Mouse (Mus musculus): ENCODE measurements around the gene Ugt2a2. TPM values are rescaled to one million over a fixed set of nuclear protein-coding genes. Genes with fewer than 3 reads are reported as not detected.
"Not testable (repeated sequence)": the region's sequence is repeated elsewhere in the genome, so short reads cannot be mapped to it uniquely, and the experiment has no call there.

The Ugt2a2 gene
- total and polyA plus RNA-seq, 3 experiments: not detected

DNA sequence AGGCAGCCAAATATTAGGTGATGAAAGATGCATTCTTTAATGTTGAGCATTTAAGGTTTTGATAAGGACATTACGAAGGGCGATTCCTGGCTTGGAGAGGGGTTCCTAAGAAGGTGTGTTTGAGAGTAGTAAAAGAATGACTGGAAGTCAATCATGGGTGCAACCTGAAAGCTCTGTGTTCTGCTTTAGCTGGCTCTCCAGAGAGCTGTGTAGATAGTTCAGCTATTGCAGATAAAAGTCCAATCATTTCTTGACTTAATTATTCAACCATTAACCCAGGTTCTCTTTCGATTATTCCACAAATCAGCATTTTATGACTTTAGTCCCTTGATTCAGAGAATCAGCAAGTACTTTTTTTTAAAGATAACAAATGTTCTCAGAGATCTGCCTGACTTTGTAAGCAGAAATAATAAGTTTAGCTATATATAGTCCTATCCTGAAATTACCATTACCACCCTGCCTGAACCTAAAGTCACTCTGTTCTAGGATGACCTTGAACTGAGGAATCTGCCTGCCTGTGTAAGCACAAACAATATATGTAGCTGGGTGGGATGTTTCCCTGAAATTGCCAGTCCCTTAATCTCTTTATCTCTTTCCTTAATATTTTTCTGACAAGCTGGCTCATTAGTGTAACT is 25.7 kb downstream of the Ugt2a2 start:
- in situ Hi-C loops (cut with MboI; ENCODE audit: low pct_ligation_motif_present, low pct_unique_long_range_greater_than_20kb, low sequenced_read_pairs): no loop called here
- H3K27ac ChIP-seq (ENCODE audit: insufficient read depth, low read depth): no peak overlapping the region
- no peak for TF ChIP-seq KAT2A (IDR thresholded peaks at IDR 0.05; ENCODE audit: insufficient replicate concordance, low read length)
- TF ChIP-seq HCFC1 (IDR thresholded peaks at IDR 0.05; ENCODE audit: low read depth, low read length): no peak
- TF ChIP-seq POLR2AphosphoS2 (IDR thresholded peaks at IDR 0.05; ENCODE audit: low read depth, low read length): no peak
- TF ChIP-seq SMC3 (IDR thresholded peaks at IDR 0.05; ENCODE audit: low read depth, low read length): no peak
- no peak for TF ChIP-seq EP300 (IDR thresholded peaks at IDR 0.05; ENCODE audit: low read length)
- TF ChIP-seq MAX (IDR thresholded peaks at IDR 0.05; ENCODE audit: low read length): no peak
- no peak for TF ChIP-seq USF1 (IDR thresholded peaks at IDR 0.05; ENCODE audit: low read depth, low read length)
- TF ChIP-seq RAD21 (IDR thresholded peaks at IDR 0.05; ENCODE audit: low read depth, low read length): no peak
- no peak for TF ChIP-seq USF2 (conservative IDR thresholded peaks at IDR 0.05; ENCODE audit: low read depth, low read length)
- no peak for TF ChIP-seq MYC (IDR thresholded peaks at IDR 0.05; ENCODE audit: low read depth, low read length)
- no peak for TF ChIP-seq ZMIZ1 (IDR thresholded peaks at IDR 0.05; ENCODE audit: low read depth, low read length)
- TF ChIP-seq ETS1 (conservative IDR thresholded peaks at IDR 0.05; ENCODE audit: low read depth, low read length): no peak
- TF ChIP-seq MAFK (IDR thresholded peaks at IDR 0.05; ENCODE audit: insufficient replicate concordance, low read length): no peak
- TF ChIP-seq TCF12 (IDR thresholded peaks at IDR 0.05; ENCODE audit: low read depth, low read length): no peak
- TF ChIP-seq MAZ (IDR thresholded peaks at IDR 0.05; ENCODE audit: low read depth, low read length): no peak
- TF ChIP-seq TBP (conservative IDR thresholded peaks at IDR 0.05; ENCODE audit: low read depth, low read length): no peak
- TF ChIP-seq ZC3H11A (IDR thresholded peaks at IDR 0.05; ENCODE audit: low read depth, low read length): no peak
- no peak for TF ChIP-seq SIN3A (IDR thresholded peaks at IDR 0.05; ENCODE audit: low read length)
- no peak for TF ChIP-seq POLR2A (IDR thresholded peaks at IDR 0.05; ENCODE audit: low read depth, low read length)
- H3K79me2 ChIP-seq (replicated peaks; ENCODE audit: control insufficient read depth, extremely low read depth, insufficient read depth, poor library complexity, severe bottlenecking): no peaks in the 10 kb centered on the region
- H3K36me3 ChIP-seq (replicated peaks in 1 of 2; ENCODE audit: control insufficient read depth in 1 of 2, insufficient read depth in 1 of 2, low read length in 1 of 2): no peaks in the 10 kb centered on the region
- H3K27me3 ChIP-seq (replicated peaks): no peaks in the 10 kb centered on the region
- H3K4me2 ChIP-seq (ENCODE audit: insufficient read depth, low read depth, poor library complexity, severe bottlenecking): no peak overlapping the region
- H3K9ac ChIP-seq (ENCODE audit: insufficient read depth, low read depth): no peak overlapping the region
- dilution Hi-C loops (cut with MboI; ENCODE audit: extremely low pct_ligation_motif_present, extremely low pct_unique_long_range_greater_than_20kb, low sequenced_read_pairs): no loop called here
- no peaks in the 10 kb centered on the region for H3K4me1 ChIP-seq (ENCODE audit: control insufficient read depth in 1 of 2, insufficient read depth in 2 of 2)
- H3K4me3 ChIP-seq (replicated peaks in 1 of 3; ENCODE audit: low read depth in 2 of 3, low read length in 2 of 3, poor library complexity in 1 of 3): no peak overlapping the region
- DNase-seq (ENCODE audit: extremely low read depth): no peak
- no peaks in the 10 kb centered on the region for H3K9me3 ChIP-seq (replicated peaks; ENCODE audit: low read length)

DNA sequence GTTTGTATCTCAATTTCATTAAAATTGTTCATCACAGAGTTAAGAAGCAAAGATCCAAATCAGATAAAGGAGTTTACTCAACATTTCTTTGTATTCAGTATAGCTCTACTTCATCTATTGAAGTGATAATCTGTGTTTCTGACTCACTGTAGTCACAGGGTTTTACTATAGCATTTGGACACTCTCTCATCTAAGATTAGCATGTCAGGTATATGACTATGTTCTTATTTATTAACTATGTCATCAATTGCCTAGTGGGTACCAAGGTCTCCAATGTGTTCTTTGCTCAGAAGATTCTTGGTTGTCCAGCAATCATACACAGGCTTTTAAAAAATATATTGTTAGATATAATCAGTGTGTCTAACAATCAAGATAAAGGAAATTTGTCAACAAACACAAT is 26.5 kb downstream of the Ugt2a2 start:
- no peak overlapping the region for H3K4me2 ChIP-seq (ENCODE audit: insufficient read depth, low read depth, poor library complexity, severe bottlenecking)
- H3K27me3 ChIP-seq (replicated peaks): no peaks in the 10 kb centered on the region
- TF ChIP-seq JUN (IDR thresholded peaks at IDR 0.05; ENCODE audit: insufficient read depth, low read depth, low read length): no peak
- TF ChIP-seq MYC (IDR thresholded peaks at IDR 0.05; ENCODE audit: low read depth, low read length): no peak
- no peak for TF ChIP-seq JUND (conservative IDR thresholded peaks at IDR 0.05; ENCODE audit: low read depth, low read length)
- TF ChIP-seq RCOR1 (conservative IDR thresholded peaks at IDR 0.05; ENCODE audit: low read depth, low read length): no peak
- no peak for TF ChIP-seq HCFC1 (IDR thresholded peaks at IDR 0.05; ENCODE audit: low read depth, low read length)
- no peak for TF ChIP-seq SIN3A (IDR thresholded peaks at IDR 0.05; ENCODE audit: low read length)
- TF ChIP-seq ZC3H11A (IDR thresholded peaks at IDR 0.05; ENCODE audit: low read depth, low read length): no peak
- TF ChIP-seq ZMIZ1 (IDR thresholded peaks at IDR 0.05; ENCODE audit: low read depth, low read length): no peak
- no peak for TF ChIP-seq ZKSCAN1 (IDR thresholded peaks at IDR 0.05; ENCODE audit: borderline replicate concordance, low read depth, low read length)
- TF ChIP-seq BHLHE40 (IDR thresholded peaks at IDR 0.05; ENCODE audit: low read depth, low read length): no peak
- TF ChIP-seq CHD1 (IDR thresholded peaks at IDR 0.05; ENCODE audit: low read depth, low read length): no peak
- no peak for TF ChIP-seq CHD2 (IDR thresholded peaks at IDR 0.05; ENCODE audit: low read length)
- TF ChIP-seq TBP (conservative IDR thresholded peaks at IDR 0.05; ENCODE audit: low read depth, low read length): no peak
- no peak for TF ChIP-seq MAZ (IDR thresholded peaks at IDR 0.05; ENCODE audit: low read depth, low read length)
- TF ChIP-seq KAT2A (IDR thresholded peaks at IDR 0.05; ENCODE audit: insufficient replicate concordance, low read length): no peak
- no peak for TF ChIP-seq SMC3 (IDR thresholded peaks at IDR 0.05; ENCODE audit: low read depth, low read length)
- H3K36me3 ChIP-seq (replicated peaks in 1 of 2; ENCODE audit: control insufficient read depth in 1 of 2, insufficient read depth in 1 of 2, low read length in 1 of 2): no peaks in the 10 kb centered on the region
- no peaks in the 10 kb centered on the region for H3K79me2 ChIP-seq (replicated peaks; ENCODE audit: control insufficient read depth, extremely low read depth, insufficient read depth, poor library complexity, severe bottlenecking)
- in situ Hi-C loops (cut with MboI; ENCODE audit: low pct_ligation_motif_present, low pct_unique_long_range_greater_than_20kb, low sequenced_read_pairs): no loop called here
- no peaks in the 10 kb centered on the region for H3K9me3 ChIP-seq (replicated peaks; ENCODE audit: low read length)
- H3K27ac ChIP-seq (ENCODE audit: insufficient read depth, low read depth): no peak overlapping the region
- H3K9ac ChIP-seq (ENCODE audit: insufficient read depth, low read depth): no peak overlapping the region
- no peak for DNase-seq (ENCODE audit: extremely low read depth)
- no peak overlapping the region for H3K4me3 ChIP-seq (replicated peaks in 1 of 3; ENCODE audit: low read depth in 2 of 3, low read length in 2 of 3, poor library complexity in 1 of 3)
- dilution Hi-C loops (cut with MboI; ENCODE audit: extremely low pct_ligation_motif_present, extremely low pct_unique_long_range_greater_than_20kb, low sequenced_read_pairs): no loop called here
- no peaks in the 10 kb centered on the region for H3K4me1 ChIP-seq (ENCODE audit: control insufficient read depth in 1 of 2, insufficient read depth in 2 of 2)

GRCm38 (mm10) chr5:87452514-87452913 is 29.5 kb downstream of the Ugt2a2 start:
- H3K9me3 ChIP-seq (replicated peaks; ENCODE audit: low read length); H3K27me3 ChIP-seq (replicated peaks); H3K79me2 ChIP-seq (replicated peaks; ENCODE audit: control insufficient read depth, extremely low read depth, insufficient read depth, poor library complexity, severe bottlenecking); H3K36me3 ChIP-seq (replicated peaks in 1 of 2; ENCODE audit: control insufficient read depth in 1 of 2, insufficient read depth in 1 of 2, low read length in 1 of 2); H3K4me1 ChIP-seq (ENCODE audit: control insufficient read depth in 1 of 2, insufficient read depth in 2 of 2); H3K9ac ChIP-seq (ENCODE audit: insufficient read depth, low read depth); H3K4me2 ChIP-seq (ENCODE audit: insufficient read depth, low read depth, poor library complexity, severe bottlenecking); in situ Hi-C loops (cut with MboI; ENCODE audit: low pct_ligation_motif_present, low pct_unique_long_range_greater_than_20kb, low sequenced_read_pairs); H3K27ac ChIP-seq (ENCODE audit: insufficient read depth, low read depth); dilution Hi-C loops (cut with MboI; ENCODE audit: extremely low pct_ligation_motif_present, extremely low pct_unique_long_range_greater_than_20kb, low sequenced_read_pairs); DNase-seq (ENCODE audit: extremely low read depth); H3K4me3 ChIP-seq (replicated peaks in 1 of 3; ENCODE audit: low read depth in 2 of 3, low read length in 2 of 3, poor library complexity in 1 of 3): not testable (repeated sequence)
